Mouse (Mus musculus): ENCODE data around the gene Sipa1l1.

DNA sequence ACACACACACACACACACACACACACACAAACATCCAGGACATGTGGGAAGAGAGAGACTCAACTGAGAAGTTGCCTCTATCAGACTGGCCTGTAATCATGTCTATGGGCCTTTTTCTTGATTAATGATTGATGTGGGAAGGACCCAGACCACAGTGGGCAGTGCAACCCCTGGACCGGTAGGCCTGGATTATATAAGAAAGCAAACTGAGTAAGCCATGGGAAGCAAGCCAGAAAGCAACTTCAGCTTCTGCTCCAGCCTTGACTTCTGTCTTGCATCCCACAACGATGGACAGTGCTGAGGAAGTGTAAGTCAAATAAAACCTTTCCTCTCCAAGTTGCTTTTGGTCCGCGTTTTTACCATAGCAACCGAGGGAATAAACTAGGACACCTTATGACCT is 298.1 kb downstream of the Sipa1l1 start:
- no peak for TF ChIP-seq POLR2A (IDR thresholded peaks at IDR 0.05; ENCODE audit: borderline replicate concordance, low read depth, low read length)
- TF ChIP-seq CTCF (IDR thresholded peaks at IDR 0.05; ENCODE audit: low read depth, low read length): no peak

Data from bone marrow macrophage, adult 2 months (primary cell).